Mouse (Mus musculus): ENCODE data around the gene Gprc6a. TPM values are rescaled to one million over a fixed set of nuclear protein-coding genes. Genes with fewer than 3 reads are reported as not detected.
A peak's percentile ranks its signal among the peaks of the same experiment; 100 is the strongest.

The Gprc6a gene
- polyA plus RNA-seq, 1 experiment from 2014 or later: 0.08 TPM

- Histone ChIP-seq H3K27ac (no peak overlapping the region), H3K4me1 (replicated peaks; ENCODE audit: insufficient read depth, low read length) (no peaks in the 10 kb centered on the region), H3K4me3 (replicated peaks; ENCODE audit: low read depth, low read length) (no peak overlapping the region), H3K9me3 (replicated peaks; ENCODE audit: low read length) (no peaks in the 10 kb centered on the region), H3K4me2 (ENCODE audit: low read length) (no peak overlapping the region), H3K27me3 (ENCODE audit: insufficient read depth, low read length) (no peaks in the 10 kb centered on the region), H3K9ac (ENCODE audit: low read depth, low read length) (no peak overlapping the region), H3K36me3 (ENCODE audit: insufficient read depth, low read length) (no peaks in the 10 kb centered on the region)
- no peak for DNase-seq (ENCODE audit: low spot score)
- ATAC-seq (replicated peaks; ENCODE audit: low FRiP score, low read depth): no peak
- no peak for TF ChIP-seq CTCF (IDR thresholded peaks at IDR 0.05; ENCODE audit: low read depth)
- WGBS: 51% methylated on average over 3 of the region's 3 CpGs
These were observed 17.8 kb downstream of the Gprc6a start for GRCm38 (mm10) chr10:51613421-51613820.

GRCm38 (mm10) chr10:51611969-51612682, 19.1 kb downstream of the Gprc6a start:
- no peaks in the 10 kb centered on the region for H3K4me1 ChIP-seq (replicated peaks; ENCODE audit: insufficient read depth, low read length)
- no peak overlapping the region for H3K9ac ChIP-seq (ENCODE audit: low read depth, low read length)
- no peak for DNase-seq (ENCODE audit: low spot score)
- 59% methylated on average over 9 of the region's 9 CpGs for WGBS
- TF ChIP-seq CTCF (IDR thresholded peaks at IDR 0.05; ENCODE audit: low read depth): no peak
- no peak overlapping the region for H3K27ac ChIP-seq
- H3K27me3 ChIP-seq (ENCODE audit: insufficient read depth, low read length): no peaks in the 10 kb centered on the region
- no peak overlapping the region for H3K4me2 ChIP-seq (ENCODE audit: low read length)
- H3K36me3 ChIP-seq (ENCODE audit: insufficient read depth, low read length): no peaks in the 10 kb centered on the region
- H3K4me3 ChIP-seq (replicated peaks; ENCODE audit: low read depth, low read length): no peak overlapping the region
- H3K9me3 ChIP-seq (replicated peaks; ENCODE audit: low read length): no peaks in the 10 kb centered on the region
- ATAC-seq (replicated peaks; ENCODE audit: low FRiP score, low read depth): no peak

- no peak overlapping the region for H3K27ac ChIP-seq
- DNase-seq (ENCODE audit: low spot score) (no peak), ATAC-seq (replicated peaks; ENCODE audit: low FRiP score, low read depth) (no peak)
- TF ChIP-seq CTCF (IDR thresholded peaks at IDR 0.05; ENCODE audit: low read depth): no peak
- H3K36me3 ChIP-seq (ENCODE audit: insufficient read depth, low read length): no peaks in the 10 kb centered on the region
- no peak overlapping the region for H3K9ac ChIP-seq (ENCODE audit: low read depth, low read length)
- H3K4me3 ChIP-seq (replicated peaks; ENCODE audit: low read depth, low read length): no peak overlapping the region
- H3K4me2 ChIP-seq (ENCODE audit: low read length): no peak overlapping the region
- H3K9me3 ChIP-seq (replicated peaks; ENCODE audit: low read length): no peaks in the 10 kb centered on the region
- H3K27me3 ChIP-seq (ENCODE audit: insufficient read depth, low read length): no peaks in the 10 kb centered on the region
- no peaks in the 10 kb centered on the region for H3K4me1 ChIP-seq (replicated peaks; ENCODE audit: insufficient read depth, low read length)
- 53% methylated on average over 4 of the region's 4 CpGs for WGBS
These were observed 21.4 kb downstream of the Gprc6a start for GRCm38 (mm10) chr10:51609741-51610425.

GRCm38 (mm10) chr10:51596928-51597635, 34.2 kb downstream of the Gprc6a start:
- no peak for DNase-seq (ENCODE audit: low spot score)
- Histone ChIP-seq H3K9me3 (replicated peaks; ENCODE audit: low read length) (no peaks in the 10 kb centered on the region), H3K27me3 (ENCODE audit: insufficient read depth, low read length) (no peaks in the 10 kb centered on the region), H3K4me2 (ENCODE audit: low read length) (no peak overlapping the region), H3K9ac (ENCODE audit: low read depth, low read length) (no peak overlapping the region), H3K27ac (no peak overlapping the region), H3K4me1 (replicated peaks; ENCODE audit: insufficient read depth, low read length) (no peaks in the 10 kb centered on the region), H3K36me3 (ENCODE audit: insufficient read depth, low read length) (no peaks in the 10 kb centered on the region), H3K4me3 (replicated peaks; ENCODE audit: low read depth, low read length) (no peak overlapping the region)
- ATAC-seq (replicated peaks; ENCODE audit: low FRiP score, low read depth): no peak
- TF ChIP-seq CTCF (IDR thresholded peaks at IDR 0.05; ENCODE audit: low read depth): no peak
- 81% methylated on average over 9 of the region's 9 CpGs for WGBS

- Histone ChIP-seq H3K4me2 (ENCODE audit: low read length) (peak overlapping the region; percentile 10; the same call in 1 of the 2 replicates), H3K36me3 (ENCODE audit: insufficient read depth, low read length) (no peaks in the 10 kb centered on the region), H3K4me1 (replicated peaks; ENCODE audit: insufficient read depth, low read length) (no peaks in the 10 kb centered on the region), H3K4me3 (replicated peaks; ENCODE audit: low read depth, low read length) (no peak overlapping the region), H3K27me3 (ENCODE audit: insufficient read depth, low read length) (no peaks in the 10 kb centered on the region), H3K9me3 (replicated peaks; ENCODE audit: low read length) (no peaks in the 10 kb centered on the region), H3K27ac (no peak overlapping the region), H3K9ac (ENCODE audit: low read depth, low read length) (no peak overlapping the region)
- peak; percentile 79 for DNase-seq (ENCODE audit: low spot score)
- WGBS: 39% methylated on average over 10 of the region's 10 CpGs
- peak; percentile 69 for TF ChIP-seq CTCF (IDR thresholded peaks at IDR 0.05; ENCODE audit: low read depth)
- 0 out of 2 replicates have a peak, but pooled peaks have one; percentile 29 for ATAC-seq (replicated peaks; ENCODE audit: low FRiP score, low read depth)
These were observed 36.0 kb downstream of the Gprc6a start for GRCm38 (mm10) chr10:51595001-51595931.

All from kidney, postnatal 0 days (tissue).